Mouse (Mus musculus) heart, embryonic 11.5 days (tissue): ENCODE data around the gene Slc13a2. TPM values are rescaled to one million over a fixed set of nuclear protein-coding genes. Genes with fewer than 3 reads are reported as not detected.
A peak's percentile ranks its signal among the peaks of the same experiment; 100 is the strongest.

Source experiments
- ATAC-seq: fragments of 200-750 bp; cut with Nextera tagmentation; replicated peaks from 2 replicates; pipeline ENCODE4 v1.8.0; 2017; ENCODE audit warnings: moderate library complexity; ENCODE audit not compliant: insufficient number of reproducible peaks, low FRiP score, low TSS enrichment
- H3K27ac ChIP-seq: fragments of 300-500 bp; sonication (generic); 2 replicates; pipeline ENCODE4 v1.5.1; 2014; ENCODE audit warnings: mild to moderate bottlenecking, low read depth, low read length
- H3K27me3 ChIP-seq: fragments of 300-500 bp; sonication (generic); 2 replicates; pipeline ENCODE4 v1.6.1; 2014; ENCODE audit warnings: mild to moderate bottlenecking, low read length, mixed read lengths; ENCODE audit not compliant: control insufficient read depth, insufficient read depth
- H3K36me3 ChIP-seq: fragments of 300-500 bp; sonication (generic); 2 replicates; pipeline ENCODE4 v1.6.1; 2014; ENCODE audit warnings: mild to moderate bottlenecking, low read length, moderate library complexity, mixed read lengths; ENCODE audit not compliant: control insufficient read depth, insufficient read depth
- H3K4me1 ChIP-seq: fragments of 300-500 bp; sonication (generic); 2 replicates; pipeline ENCODE4 v1.6.1; 2014; ENCODE audit warnings: low read length; ENCODE audit not compliant: control insufficient read depth, insufficient read depth
- H3K4me2 ChIP-seq: fragments of 300-500 bp; sonication (generic); 2 replicates; pipeline ENCODE4 v1.6.1; 2014; ENCODE audit warnings: mild to moderate bottlenecking, moderate library complexity
- H3K4me3 ChIP-seq: fragments of 300-500 bp; sonication (generic); 2 replicates; pipeline ENCODE4 v1.5.1; 2014; ENCODE audit warnings: low read depth, low read length
- H3K9ac ChIP-seq: fragments of 300-500 bp; sonication (generic); 2 replicates; pipeline ENCODE4 v1.6.1; 2014; ENCODE audit warnings: mild to moderate bottlenecking, low read depth, low read length, moderate library complexity
- H3K9me3 ChIP-seq: fragments of 300-500 bp; sonication (generic); replicated peaks from 2 replicates; pipeline ENCODE4 v1.6.1; 2016; ENCODE audit warnings: low read length; ENCODE audit not compliant: control insufficient read depth
- WGBS: fragments of 180-500 bp; shearing (Covaris S2); extraction: QIAGEN DNeasy Blood & Tissue Kit; methylation state at CpG from one replicate; pipeline ENCODE4 v1.1.7; 2014; ENCODE audit not compliant: insufficient replicate concordance; 5-methylcytosine and 5-hydroxymethylcytosine counted together
- polyA plus RNA-seq: library from polyadenylated mRNA; unstranded; fragments of >200 nt; fragmentation: Nextera tagmentation; extraction: Ambion mirVana; gene quantifications from 2 replicates; pipeline ENCODE4 v1.2.1, GENCODE M21; 2014

Gene Slc13a2
- polyA plus RNA-seq, 1 experiment from 2014 or later: not detected

DNA sequence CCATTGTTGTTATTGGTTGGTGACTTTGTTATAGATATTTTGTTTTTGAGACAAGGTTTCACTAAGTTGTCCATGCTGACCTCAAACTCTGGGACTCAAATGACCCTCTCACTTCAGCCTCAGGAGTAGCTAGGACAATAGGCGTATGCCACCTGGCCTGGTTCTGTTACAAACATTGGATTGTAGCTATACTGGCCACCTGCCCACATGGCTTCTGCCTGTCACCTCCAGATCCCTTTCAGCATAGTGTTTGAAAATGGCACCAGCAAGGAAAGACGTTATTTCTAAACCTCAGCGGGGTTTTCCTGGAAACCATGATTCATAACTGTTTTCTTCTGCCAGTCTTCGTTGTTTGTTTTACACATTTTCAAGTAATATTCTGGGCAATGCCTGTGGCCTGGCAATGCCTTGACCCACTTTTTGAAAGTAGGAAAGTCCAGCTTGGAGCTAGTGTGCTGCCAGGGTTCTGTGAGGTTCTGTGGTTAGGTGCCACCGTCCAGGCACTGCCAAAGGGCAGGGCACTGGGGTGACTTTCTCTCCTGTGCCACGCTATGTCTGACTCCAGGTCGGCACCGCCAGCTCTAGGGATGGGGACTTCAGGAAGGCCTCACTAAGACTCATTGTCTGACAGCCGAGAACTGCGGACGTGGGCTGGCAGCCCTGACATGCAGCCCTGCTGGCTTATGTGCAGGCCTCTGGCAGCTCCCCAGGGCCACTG lies 10.3 kb downstream of the Slc13a2 start:
- no peaks in the 10 kb centered on the region for H3K9me3 ChIP-seq
- no peak overlapping the region for H3K4me3 ChIP-seq
- H3K4me2 ChIP-seq: no peak overlapping the region
- no peaks in the 10 kb centered on the region for H3K36me3 ChIP-seq
- H3K27ac ChIP-seq: no peak overlapping the region
- H3K27me3 ChIP-seq: no peaks in the 10 kb centered on the region; the same call in 1 of the 2 replicates
- no peak overlapping the region for H3K9ac ChIP-seq
- no peaks in the 10 kb centered on the region for H3K4me1 ChIP-seq
- no peak for ATAC-seq
- 77% methylated on average over 11 of the region's 11 CpGs for WGBS

DNA sequence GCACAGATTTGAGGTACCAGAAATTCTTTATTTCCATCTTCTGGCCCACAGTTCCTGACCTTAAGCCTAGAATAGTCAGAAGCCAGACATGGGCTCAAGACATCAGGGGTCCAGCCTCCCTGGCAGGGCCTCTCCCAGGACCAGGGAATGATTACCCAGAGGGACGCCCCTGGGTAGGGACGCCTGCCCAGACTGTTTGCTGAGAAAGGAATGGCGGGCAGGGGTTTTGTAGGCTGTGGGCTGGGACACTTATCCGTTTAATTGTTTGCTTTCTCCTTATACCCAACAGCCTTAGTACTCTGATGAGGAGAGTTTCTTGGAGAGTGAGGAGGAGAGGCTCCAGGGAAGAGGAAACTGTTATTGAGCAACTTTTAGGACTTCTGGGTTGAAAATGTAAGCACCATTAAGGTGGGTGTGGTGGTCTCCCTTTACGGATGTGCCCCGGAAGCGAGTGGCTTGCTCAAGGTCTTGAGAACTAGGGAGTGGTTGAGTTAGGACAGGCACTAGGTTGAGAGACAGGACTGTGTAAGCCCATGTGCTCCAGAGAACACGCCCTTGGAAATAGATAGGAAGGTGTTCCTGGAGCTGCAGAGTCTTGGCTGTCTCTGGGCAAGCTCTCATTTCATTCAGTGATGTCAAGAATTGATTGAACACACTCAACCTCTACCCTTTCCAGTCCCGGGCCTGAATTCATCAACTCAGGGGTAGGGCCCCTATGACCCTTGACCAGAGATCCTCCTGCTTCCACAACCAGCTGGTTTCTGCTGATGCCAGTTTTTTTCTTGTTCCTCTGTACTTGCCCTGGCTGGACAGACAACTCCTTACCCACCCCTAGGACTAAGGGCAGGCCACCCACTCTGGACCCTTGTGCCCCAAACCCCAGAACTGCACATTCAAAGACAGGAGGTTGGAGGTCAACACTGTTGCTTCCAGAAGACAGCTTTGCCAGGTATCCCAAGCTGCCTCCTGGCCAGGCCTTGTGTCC lies 13.5 kb downstream of the Slc13a2 start:
- Histone ChIP-seq H3K9ac (no peak overlapping the region), H3K4me1 (no peaks in the 10 kb centered on the region), H3K4me2 (no peak overlapping the region), H3K27ac (no peak overlapping the region), H3K4me3 (no peak overlapping the region), H3K9me3 (no peaks in the 10 kb centered on the region), H3K27me3 (no peaks in the 10 kb centered on the region; the same call in 1 of the 2 replicates), H3K36me3 (no peaks in the 10 kb centered on the region)
- ATAC-seq: no peak
- 73% methylated on average over 9 of the region's 9 CpGs for WGBS

DNA sequence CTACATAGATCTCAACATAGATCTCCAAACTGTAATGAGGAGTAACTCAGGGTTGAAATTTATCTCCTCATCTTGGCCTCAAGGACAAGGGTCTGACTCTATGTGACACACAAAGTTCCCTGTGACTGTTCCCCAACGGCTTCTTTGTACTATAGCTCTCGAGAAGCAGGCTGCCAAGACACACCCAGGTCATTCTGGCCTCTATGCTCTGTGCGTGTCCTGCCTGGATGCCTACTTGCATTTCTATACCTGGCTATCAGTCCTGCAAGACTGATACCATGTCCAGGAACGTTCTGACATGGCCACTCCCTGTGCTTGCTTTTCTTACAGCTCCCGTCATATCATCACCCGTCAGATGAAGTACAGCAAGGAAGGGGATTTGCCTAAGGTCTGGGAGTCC lies 20.0 kb downstream of the Slc13a2 start:
- Histone ChIP-seq H3K27ac (no peak overlapping the region), H3K27me3 (peaks cover 4% of the 10 kb centered on the region), H3K4me1 (no peaks in the 10 kb centered on the region), H3K36me3 (no peaks in the 10 kb centered on the region), H3K9ac (no peak overlapping the region), H3K4me3 (no peak overlapping the region), H3K9me3 (no peaks in the 10 kb centered on the region), H3K4me2 (no peak overlapping the region)
- WGBS: 60% methylated on average over 6 of the region's 6 CpGs
- ATAC-seq: no peak

DNA sequence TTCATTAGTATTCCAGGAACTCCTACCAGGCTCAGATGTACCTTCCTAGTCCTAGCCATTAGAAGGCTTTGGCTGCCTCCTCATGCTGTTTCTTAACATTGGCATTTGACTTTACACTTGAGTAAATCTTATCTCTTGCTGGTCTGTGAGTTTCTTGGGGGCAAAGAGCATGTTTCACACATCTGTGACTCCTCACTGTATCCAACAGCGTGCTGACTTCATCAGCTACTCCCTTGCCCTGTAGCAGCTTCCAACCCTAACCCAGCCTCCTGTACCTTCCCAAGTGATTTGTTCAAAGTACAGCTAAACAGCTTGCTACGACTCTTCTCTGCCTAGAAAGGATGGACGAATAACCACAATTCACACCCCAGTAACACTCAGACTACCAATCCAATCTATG lies 20.5 kb downstream of the Slc13a2 start:
- ATAC-seq: no peak
- H3K9ac ChIP-seq: no peak overlapping the region
- H3K9me3 ChIP-seq: no peaks in the 10 kb centered on the region
- H3K4me1 ChIP-seq: no peaks in the 10 kb centered on the region
- no peaks in the 10 kb centered on the region for H3K36me3 ChIP-seq
- peaks cover 9% of the 10 kb centered on the region for H3K27me3 ChIP-seq
- no peak overlapping the region for H3K27ac ChIP-seq
- 61% methylated on average over 3 of the region's 3 CpGs for WGBS
- no peak overlapping the region for H3K4me3 ChIP-seq
- no peak overlapping the region for H3K4me2 ChIP-seq

DNA sequence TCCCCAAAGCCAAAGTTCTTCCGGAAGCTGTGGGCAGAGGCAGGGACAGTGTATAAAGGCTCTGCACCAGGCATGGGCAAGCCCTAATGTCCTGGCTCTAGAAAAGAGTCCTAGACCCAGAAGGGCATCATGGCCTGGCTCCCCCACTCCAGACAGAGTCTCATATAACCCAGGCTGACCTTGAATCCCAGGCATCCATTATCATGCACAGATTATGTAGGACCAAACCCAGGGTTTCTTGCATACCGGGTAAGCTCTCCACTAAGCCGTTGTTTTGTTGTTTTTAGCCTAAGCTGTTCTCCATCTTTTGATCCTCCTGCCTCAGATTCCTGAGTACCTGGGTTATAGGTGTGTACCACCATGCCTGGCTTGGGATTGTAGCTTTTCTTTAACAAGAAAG lies 21.1 kb downstream of the Slc13a2 start:
- no peak overlapping the region for H3K4me3 ChIP-seq
- peaks cover 9% of the 10 kb centered on the region for H3K27me3 ChIP-seq
- H3K9me3 ChIP-seq: no peaks in the 10 kb centered on the region
- WGBS: 54% methylated on average over 3 of the region's 3 CpGs
- H3K4me2 ChIP-seq: no peak overlapping the region
- no peak for ATAC-seq
- H3K9ac ChIP-seq: no peak overlapping the region; the same call in 1 of the 2 replicates
- no peaks in the 10 kb centered on the region for H3K36me3 ChIP-seq
- no peaks in the 10 kb centered on the region for H3K4me1 ChIP-seq
- H3K27ac ChIP-seq: no peak overlapping the region

DNA sequence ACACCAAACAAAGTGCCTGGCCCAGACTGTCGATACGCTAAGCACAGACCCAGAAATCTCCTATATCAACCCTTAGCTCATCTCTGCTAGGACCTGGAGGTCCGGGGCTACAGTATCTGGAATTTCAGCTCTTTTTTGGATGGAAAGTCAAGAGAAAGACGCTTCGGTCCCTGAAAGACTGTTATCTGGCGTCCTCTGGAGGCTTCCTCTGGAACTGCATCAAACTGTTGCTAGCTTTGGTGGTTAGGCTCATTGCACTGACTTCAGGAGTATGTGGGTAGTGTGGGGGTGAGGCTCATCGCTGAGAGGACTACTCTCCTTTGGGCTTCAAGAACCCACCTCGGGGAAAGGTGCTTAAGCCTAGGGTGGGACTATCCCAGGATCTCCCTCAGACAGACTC lies 22.3 kb downstream of the Slc13a2 start:
- Histone ChIP-seq H3K27me3 (peaks cover 13% of the 10 kb centered on the region), H3K9ac (no peak overlapping the region), H3K36me3 (no peaks in the 10 kb centered on the region), H3K4me1 (no peaks in the 10 kb centered on the region), H3K4me3 (no peak overlapping the region), H3K4me2 (no peak overlapping the region), H3K27ac (no peak overlapping the region), H3K9me3 (no peaks in the 10 kb centered on the region)
- 13% methylated on average over 8 of the region's 8 CpGs for WGBS
- ATAC-seq: no peak

DNA sequence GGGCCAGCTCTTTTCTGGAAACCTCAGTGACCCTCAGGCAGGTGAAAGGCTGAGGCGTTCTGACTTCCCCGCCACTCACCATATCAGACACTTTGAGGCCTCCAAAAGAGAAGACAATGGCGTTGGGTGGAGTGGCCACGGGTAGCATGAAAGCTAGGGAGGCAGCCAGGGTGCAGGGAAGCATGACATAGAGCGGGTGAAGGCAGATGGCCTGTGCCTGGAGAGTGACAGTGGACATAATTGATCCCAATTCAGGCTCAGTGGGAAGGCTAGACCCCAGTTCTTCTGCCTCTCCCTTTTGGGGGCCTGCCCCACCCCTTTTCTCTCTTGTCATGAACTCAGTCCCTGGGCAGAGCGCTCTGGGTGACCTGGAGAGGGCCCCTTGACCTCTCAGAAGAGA lies 23.8 kb downstream of the Slc13a2 start:
- no peak for ATAC-seq
- Histone ChIP-seq H3K4me2 (no peak overlapping the region), H3K27ac (no peak overlapping the region), H3K4me3 (no peak overlapping the region), H3K4me1 (no peaks in the 10 kb centered on the region), H3K9ac (no peak overlapping the region), H3K36me3 (no peaks in the 10 kb centered on the region), H3K9me3 (no peaks in the 10 kb centered on the region), H3K27me3 (peaks cover 13% of the 10 kb centered on the region)
- 69% methylated on average over 6 of the region's 6 CpGs for WGBS

DNA sequence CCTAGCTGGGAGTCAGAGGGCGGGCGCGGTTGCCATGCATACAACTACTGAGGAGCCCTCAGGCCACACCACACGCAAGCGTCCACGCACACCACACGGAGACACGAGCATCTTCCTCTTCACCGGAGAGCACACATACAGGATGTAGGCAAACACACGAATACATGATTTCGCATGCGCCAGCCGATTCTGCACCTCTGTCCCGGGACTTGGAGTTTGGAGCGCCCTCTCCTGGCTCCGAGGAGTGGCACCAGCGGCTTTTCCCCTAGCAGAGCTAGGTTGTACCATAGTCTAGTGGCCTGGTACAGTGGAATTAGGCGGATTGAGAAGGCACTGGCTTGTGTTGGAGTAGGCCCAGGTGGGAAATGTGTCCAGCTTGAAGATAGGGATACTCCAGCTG lies 24.6 kb downstream of the Slc13a2 start:
- Histone ChIP-seq H3K36me3 (no peaks in the 10 kb centered on the region), H3K27me3 (peaks cover 13% of the 10 kb centered on the region), H3K9ac (no peak overlapping the region), H3K9me3 (no peaks in the 10 kb centered on the region), H3K4me2 (peak overlapping the region; percentile 50), H3K4me1 (no peaks in the 10 kb centered on the region), H3K4me3 (0 out of 2 replicates have a peak overlapping the region, but pooled peaks have one; percentile 8), H3K27ac (no peak overlapping the region)
- ATAC-seq: no peak
- WGBS: 11% methylated on average over 18 of the region's 18 CpGs
